Mouse (Mus musculus) layer of hippocampus, postnatal 25 days (tissue): ENCODE measurements around the gene 1700021F05Rik. TPM values are rescaled to one million over a fixed set of nuclear protein-coding genes. Genes with fewer than 3 reads are reported as not detected.
"Not testable (repeated sequence)": the region's sequence is repeated elsewhere in the genome, so short reads cannot be mapped to it uniquely, and the experiment has no call there.

ENCODE experiments used
- DNase-seq, 2 experiments: peaks; one replicate each; pipeline ENCODE4 v3.0.0; 2022; ENCODE audit warnings: mixed read lengths in 2 of 2, low spot score in 1 of 2; ENCODE audit errors: extremely low spot score in 1 of 2
- total RNA-seq, 2 experiments: library from RNA; stranded (reverse); gene quantifications; 2 replicates each; pipeline ENCODE4 v1.2.3; 2021

The 1700021F05Rik gene
- total RNA-seq, 2 experiments from 2014 or later = 42.3 to 42.6 TPM

DNA sequence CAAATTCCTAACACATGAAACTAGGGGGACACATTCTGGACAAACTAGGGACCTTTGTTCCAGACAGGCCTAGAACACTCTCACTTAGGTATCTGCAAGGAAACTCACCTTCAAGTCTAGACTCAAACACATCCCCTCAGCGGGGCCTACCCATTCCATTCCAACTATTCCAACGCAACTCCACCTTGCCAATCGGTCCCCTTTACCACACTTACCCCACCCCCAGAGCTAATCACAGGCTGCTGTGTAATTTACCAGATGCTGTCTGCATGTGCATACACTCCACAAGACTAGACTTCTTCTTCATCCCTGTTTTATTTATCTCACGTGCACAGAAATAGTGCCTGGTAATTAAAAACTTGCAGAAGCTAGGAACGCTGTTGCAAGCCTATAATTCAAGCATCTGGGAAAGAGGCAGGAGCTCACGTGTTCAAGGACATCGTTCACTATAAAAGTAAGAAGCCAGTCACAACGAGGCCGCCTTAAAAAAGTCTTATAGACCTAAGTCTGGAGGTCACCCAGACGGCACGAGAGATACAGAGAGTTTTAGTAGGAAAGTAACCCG is 966 bp downstream of the 1700021F05Rik start:
- DNase-seq = no peak

DNA sequence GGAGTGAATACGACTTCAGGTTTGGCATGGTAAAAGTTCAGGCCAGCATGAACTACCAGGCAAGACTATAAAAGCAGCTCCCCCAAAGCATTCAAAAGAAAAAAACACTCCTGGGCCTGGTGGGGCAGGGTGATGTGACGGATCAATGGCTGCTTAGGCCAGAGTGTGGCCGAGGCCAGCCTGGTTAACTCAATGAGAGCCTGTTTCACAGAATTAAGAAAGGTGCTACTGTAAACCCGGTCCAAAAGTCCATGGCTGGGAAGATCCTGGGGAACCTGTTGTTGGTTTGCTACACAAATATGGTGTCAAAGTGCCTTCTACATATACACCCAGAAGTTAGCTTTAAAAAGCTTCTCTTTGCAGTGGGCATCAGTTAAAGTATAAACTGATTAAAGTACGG is 2.0 kb downstream of the 1700021F05Rik start:
- no peak for DNase-seq

DNA sequence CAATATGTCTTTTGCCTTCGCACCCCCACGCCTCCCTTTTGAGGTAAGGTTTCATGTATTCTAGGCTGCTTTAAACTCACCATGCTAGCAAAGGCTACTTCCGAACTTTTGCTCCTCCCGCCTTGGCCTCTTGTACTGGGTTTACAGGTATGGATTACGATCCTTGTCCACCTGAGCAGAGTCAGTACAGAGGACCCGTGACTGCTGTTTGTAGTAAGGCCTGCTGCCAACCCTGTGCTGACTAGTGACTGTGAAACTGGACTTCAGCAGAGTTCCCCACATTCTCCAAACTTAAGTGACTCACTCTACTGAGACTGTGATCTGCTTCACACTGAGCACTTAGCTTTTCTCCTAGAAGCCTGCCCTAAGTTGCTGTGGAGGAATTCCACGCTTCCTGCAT is 3.1 kb downstream of the 1700021F05Rik start:
- DNase-seq = no peak

DNA sequence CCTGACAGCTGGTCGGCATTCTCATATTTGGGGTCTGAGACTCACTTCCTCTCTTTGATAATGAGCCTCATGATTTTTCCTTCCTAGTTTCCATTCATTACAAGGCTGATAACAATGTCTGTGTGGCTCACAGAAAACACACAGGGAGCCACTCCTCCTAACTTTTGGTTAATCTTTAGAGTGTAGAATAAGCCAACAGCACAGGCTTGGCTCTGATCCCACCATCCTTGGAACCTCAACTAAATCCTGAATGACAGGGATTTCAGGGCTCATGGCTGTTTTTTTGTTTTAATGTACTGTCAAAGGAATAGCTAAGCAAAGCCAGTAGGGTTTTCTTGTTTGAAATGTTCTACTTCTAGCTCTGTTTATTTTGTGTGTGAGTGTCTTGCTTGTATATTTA is 6.4 kb downstream of the 1700021F05Rik start:
- DNase-seq = no peak

DNA sequence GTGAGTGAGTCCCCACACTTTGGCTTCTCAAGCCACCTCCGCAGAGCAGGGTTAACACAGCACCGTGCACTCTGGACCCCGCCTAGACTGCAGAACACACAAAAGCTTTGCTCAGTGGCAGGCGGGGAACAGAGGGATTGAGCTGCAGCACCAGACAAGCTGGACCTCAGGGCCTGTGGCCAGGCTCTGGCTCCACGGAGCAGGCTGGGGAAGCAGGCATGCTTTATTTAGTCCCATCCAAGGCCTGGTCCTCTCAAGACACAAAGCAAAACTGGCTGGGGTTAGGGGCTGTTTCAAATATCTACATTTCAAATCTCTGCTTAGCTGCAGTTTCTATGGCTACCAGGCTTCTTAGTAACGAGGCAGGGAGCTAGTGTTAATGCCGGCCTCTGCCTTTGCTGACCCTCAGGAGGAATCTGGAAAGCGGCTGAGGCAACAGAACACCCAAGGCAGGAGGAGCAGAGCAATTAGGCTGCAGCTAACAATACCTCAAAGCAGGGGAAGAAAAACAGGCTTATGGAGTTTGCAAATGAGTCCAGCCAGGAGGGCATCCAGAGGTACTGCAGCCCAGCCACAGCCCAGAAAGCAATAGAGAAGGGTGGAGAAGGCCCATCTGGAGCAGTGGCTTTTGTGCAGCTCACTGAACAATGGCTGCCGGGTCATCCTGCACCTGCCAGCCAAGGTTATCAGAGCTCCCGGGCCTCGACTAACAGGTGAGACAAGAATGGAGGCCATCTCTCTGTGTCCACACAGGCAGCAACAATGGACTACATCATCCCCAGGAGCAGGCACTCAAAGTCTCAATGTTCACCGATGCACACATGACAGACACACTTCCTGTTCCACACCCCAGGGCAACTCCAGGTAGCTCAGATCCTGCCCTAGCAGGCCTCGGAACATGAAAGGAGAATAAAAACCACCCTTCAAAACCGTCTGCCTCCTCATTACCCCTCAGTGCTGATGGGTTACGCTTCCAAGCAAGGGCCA is 13.2 kb downstream of the 1700021F05Rik start:
- no peak for DNase-seq

DNA sequence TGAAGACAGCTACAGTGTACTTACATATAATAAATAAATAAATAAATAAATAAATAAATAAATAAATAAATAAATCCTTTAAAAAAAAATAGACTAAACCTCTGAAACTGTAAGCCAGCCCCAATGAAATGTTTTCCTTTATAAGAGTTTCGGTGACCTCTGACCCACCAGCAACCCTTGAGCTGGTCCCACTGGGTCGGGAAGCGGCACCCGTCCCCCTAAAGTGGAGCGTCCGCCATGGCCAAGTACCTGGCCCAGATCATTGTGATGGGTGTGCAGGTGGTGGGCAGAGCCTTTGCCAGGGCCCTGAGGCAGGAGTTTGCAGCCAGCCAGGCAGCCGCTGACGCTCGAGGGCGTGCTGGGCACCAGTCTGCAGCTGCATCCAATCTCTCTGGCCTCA is 16.9 kb downstream of the 1700021F05Rik start, which contains the start of gene Gm9803:
Gm9803 (plus strand) TSS at position 154 of the 400 bp plus-strand sequence.
- not testable (repeated sequence) for DNase-seq

DNA sequence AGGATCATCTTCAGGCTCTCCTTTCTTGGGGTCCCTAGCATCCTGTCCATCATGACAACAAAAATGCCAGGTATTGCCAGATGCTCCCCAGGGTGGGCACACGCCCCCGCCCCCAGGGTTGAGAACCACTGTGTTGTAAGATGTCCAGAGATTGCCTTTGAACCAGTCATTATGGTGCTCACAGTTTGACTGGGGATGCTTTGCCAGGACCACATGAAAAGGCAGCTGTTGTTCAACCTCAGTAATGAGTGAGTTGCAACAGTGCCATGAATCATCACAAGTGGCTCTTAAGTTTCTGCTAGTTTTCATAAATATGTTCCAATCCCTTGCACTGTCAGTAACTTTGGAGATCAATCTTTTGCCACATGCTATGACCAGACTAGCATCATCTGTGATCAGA is 20.8 kb downstream of the 1700021F05Rik start:
- DNase-seq = no peak

DNA sequence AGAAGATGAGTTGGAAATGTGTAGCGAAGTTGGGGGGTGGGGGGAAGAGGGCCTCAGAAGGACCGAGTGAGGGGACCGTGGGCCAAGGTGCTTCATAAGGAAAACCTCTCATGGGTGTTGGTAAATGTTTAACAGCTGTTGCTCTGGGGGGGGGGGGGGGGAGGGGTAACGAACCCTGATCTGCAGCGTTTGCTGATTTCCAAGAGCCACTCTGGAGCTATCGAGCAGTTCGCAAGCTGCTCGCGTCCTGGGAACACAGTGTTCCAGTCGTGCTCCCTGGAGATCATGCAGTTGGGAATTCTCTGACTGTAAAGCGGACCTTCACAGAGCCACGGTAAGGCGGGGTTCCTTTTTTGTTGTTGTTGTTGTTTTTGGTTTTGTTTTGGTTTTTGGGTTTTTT is 22.4 kb downstream of the 1700021F05Rik start:
- no peak for DNase-seq

DNA sequence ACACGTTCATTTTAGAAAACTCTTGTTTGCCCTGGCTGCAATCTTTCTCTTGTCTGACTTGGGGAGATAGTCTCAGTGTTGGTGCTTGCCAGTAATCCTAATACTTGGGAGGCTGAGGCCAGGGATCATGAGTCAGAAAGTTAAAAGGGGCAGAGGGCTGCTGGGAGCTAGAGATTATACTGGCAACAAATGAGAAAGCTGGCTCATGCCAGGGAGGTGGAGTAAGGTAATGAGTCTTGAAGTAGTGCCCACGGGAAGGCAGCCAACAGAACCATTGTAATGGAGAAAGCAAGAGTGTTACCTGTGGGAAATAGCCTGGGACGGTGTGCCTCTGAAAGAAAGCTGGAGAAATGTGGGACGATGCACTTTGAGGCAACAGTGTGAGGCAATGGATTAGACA is 23.0 kb downstream of the 1700021F05Rik start:
- DNase-seq = no peak

DNA sequence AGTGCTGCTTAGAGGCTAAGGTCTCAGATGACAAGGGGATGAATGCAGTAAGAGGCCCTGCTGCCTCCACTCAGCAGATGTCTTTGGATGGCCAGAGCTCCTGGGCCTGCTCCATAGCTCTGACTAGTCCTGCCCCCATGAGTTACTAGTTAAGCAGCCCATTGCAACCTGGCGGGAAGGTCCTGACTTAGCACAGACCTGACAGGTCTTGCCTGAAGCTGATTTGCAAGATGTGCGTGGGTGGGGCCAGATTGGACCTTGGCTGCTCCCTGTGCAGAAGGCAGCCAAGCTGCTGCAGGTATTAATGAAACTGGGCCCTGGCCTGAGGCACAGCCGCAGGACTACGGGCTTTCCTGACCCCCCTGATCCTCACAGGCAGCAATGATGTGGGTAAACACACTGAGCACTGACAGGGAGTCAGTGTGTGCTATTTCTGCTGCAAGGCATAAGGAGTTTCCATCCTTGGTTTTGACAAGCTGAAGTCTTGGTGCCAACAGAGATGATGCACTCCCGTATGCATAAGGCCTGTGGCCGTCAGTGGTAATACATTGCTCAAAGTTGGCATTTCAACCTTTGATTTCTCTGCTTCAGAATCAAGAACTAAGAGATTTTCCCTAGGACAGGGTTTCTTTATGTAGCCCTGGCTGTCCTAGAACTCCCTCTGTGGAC is 23.7 kb downstream of the 1700021F05Rik start:
- no peak for DNase-seq

DNA sequence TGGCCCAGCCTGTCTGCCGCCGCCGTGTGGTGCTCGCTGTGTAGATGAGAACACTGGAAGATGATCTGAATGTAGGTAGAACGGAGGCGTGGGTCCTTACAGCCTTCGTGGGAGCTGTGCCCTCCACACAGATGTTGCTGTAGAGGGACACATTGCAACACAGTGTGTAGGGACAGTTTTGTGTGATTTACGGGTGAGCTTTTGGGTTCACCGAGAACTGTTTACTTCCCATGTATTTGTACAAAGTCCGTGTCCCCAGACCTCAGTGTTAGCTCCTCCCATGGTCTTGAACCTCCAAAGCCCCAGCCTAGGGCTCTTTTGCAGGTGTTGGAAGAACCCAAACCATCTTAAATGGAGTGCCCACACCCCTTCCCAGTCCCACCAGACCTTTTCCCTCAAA is 27.8 kb downstream of the 1700021F05Rik start:
- DNase-seq = no peak

DNA sequence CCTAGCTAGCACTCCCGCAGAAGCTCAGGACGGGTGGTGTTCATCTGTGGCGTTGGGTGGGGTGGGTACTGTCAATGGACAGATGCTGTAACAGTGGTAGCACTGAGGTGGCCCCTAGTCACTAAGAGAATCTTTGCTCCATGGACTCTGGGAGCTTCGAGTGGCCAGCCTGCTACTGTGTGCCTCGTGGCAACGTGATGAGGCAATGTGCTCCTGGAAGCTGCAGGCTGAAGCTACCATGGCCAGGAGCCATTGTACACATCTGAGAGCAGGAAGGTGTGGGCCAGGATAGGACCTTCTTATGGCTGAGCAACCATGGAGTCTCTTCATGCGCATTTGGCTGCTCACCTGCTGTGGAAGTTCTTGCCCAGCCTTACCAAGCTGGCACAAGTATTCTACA is 31.6 kb downstream of the 1700021F05Rik start:
- no peak for DNase-seq

DNA sequence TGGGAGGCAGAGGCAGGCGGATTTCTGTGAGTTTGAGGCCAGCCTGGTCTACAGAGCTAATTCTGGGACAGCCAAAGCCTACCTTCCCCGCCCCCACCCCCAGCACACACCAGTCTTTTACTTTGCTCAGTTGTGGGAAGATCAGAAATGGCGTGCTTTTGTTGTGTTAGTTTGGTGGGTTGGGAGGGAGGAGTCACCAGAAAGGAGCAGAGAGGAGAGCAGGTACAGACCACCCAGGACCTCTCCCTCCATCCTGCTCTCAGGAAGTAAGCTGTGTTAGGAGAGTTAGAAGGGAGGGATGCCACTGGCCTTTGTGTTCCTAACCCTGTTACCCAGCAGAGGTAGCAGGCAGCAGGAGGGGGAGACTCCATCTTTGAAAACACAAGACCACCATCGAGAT is 33.7 kb downstream of the 1700021F05Rik start:
- no peak for DNase-seq

DNA sequence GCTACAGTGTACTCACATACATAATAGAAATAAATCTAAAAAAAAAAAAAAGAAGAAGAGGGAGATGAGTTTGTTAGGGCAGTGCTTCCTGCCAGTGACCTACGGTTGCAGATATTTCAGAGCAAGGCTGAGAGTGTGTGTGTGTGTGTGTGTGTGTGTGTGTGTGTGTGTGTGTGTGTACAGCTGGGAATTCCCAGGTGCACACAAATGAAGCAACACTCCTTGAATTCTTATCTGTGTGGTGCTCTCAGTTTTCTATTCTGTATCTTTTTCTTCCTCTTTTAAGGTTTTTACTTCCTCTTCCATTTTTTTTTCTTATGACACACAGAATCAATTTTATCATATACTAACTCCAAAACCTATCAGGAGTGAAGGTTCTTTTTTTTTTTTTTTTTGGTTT is 36.5 kb downstream of the 1700021F05Rik start:
- no peak for DNase-seq

DNA sequence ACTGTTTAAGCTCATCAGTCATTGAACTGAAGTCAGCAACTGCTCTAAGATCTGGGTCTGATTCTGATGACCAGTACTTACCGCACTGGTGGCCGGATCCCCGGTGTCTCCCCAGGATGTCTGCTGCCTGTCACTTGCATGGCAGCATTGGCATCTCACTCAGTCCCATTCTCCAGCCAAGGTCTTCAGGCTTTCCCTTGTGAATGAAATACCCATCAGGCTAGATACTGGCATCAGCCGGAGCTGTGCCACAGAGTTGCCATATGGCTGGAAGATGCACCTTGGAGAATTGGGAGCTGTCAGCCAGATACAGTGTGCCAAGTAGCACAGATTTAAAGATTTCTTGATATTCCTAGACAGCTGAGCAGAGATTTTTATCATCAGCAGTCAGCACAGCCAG is 38.2 kb downstream of the 1700021F05Rik start:
- no peak for DNase-seq

DNA sequence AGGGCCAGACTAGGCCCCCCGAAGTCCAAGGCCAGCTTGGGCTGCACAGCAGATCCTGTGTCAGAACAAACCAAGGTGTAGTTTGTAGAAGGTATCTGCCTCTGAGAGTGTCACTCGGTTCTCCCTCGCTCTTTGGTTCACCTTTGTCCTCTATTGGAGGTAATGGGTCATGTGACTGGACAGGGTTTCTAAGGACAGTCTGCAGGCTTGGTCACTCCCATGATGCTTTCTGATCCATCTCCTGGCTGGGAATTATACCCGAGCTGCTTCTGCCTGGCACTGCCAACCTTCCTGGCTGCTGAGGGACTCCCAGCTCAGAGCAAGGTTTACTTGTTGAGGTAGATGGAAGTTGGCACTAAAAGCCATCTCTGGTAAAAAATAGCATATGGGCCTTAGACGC is 49.9 kb downstream of the 1700021F05Rik start:
- no peak for DNase-seq

DNA sequence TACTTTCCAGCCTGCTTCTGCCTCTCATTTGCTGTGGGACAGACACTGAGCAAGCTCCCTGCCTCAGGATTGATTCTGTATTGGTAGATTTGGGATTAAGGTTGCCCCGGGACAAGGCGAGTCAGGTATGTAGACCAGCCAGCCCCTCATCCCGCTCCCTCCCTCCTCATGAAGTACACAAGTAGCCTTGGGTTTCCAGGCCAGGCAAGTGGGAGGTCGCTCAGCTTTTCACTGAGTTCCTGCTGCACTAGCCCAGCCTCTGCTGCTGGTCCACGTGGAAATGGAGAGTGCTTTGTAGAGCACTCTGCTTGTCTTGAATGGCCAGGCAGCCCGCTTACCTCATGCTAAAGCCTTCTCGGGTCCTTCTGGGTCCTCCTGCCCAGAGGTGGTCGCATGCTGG is 50.8 kb downstream of the 1700021F05Rik start:
- DNase-seq = no peak

DNA sequence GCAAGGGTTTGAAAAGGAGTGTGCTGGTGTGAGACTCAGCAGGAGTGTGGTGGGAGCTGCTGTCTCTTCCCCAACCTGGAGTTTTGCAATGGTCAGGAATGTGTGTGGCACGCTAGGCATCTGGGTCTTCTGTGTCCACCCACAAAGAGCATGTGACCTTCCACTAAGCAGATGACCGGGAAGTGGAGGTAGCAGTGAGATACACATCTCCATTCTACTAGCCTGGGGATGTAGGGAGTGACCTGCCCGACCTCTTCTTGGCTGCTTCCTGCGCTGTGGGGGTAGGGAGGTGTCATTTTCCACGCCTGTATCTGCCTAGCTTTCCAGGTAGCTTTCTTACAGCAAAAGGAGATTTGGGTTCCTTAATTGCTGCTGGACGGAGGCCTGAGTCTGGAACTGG is 51.2 kb downstream of the 1700021F05Rik start:
- no peak for DNase-seq

DNA sequence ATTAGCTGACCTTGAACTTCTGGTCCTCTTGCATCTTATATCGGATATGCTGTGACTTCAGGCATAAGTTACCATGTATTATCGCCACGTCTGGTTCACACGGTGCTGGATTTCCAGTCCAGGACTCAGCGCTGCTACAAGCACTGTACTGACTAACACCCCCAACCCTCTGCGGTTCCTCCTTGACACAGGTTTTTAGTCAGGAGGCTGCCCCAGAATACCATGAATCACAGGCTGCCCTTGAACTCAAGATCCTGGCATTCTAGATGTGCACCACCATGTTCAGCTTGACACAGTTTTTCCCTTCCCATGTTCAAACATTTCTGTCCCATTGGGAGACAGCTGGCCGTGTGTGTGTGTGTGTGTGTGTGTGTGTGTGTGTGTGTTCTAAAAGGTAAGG is 51.7 kb downstream of the 1700021F05Rik start:
- no peak for DNase-seq

DNA sequence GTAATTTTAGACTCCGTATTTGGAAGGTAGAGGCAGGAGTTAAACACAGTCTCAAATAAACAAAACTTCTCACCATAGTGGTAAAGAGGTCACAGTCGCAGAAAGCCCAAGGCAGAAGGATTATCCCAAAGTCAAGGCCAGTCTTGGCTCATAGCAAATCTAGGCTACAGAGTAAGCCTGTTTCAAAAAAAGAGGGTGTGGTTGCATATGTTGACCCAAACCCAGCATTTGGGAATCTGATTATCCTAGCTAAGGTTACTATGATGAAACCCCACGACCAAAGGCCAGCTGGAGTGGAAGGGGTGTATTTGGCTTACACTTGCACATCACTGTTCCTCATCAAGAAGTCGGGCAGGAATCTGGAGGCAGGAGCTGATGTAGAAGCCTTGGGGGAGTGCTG is 52.5 kb downstream of the 1700021F05Rik start:
- no peak for DNase-seq

DNA sequence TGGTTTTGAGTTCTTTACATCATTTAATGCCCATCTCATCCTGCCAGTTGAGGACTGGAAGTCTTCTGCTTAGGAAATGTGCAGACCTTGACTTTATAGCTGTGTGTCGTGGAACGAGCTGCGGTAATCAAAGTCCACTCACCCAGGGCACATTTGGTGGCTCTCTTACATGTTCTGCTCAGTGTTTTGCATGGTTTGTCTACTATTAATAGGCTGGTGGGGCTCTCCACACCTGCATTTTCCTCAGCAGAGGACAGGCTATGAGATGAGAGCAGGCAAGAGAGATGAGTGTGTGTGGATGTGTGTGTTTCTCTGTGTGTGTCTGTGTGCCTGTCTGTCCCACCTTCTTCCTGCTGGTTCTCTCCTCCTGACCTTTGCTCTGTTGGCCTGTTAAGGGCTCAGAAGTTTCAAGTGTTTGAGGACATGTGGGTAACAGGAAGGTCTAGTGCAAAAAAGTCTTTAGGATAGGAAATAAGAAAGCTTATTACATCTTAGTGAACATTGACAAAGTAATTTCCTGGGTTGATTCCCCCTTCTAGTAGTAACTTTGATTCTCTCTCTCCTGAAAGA is 53.3 kb downstream of the 1700021F05Rik start:
- no peak for DNase-seq
